Mouse (Mus musculus): ENCODE results near the gene Pou2f3. TPM values are rescaled to one million over a fixed set of nuclear protein-coding genes. Genes with fewer than 3 reads are reported as not detected.

Pou2f3 gene
- total RNA-seq, 2 experiments from 2014 or later: 0.22 TPM; not detected in 1

- no peak for DNase-seq (ENCODE audit: low spot score in 2 of 2)
Measured at GRCm38 (mm10) chr9:43085686-43086285, 124.4 kb downstream of the Pou2f3 start.

- no peak for DNase-seq (ENCODE audit: low spot score in 2 of 2)
Measured at GRCm38 (mm10) chr9:43084496-43085362, 125.4 kb downstream of the Pou2f3 start.

GRCm38 (mm10) chr9:43083441-43084055, 126.6 kb downstream of the Pou2f3 start:
- DNase-seq (ENCODE audit: low spot score in 2 of 2): no peak

GRCm38 (mm10) chr9:43078711-43079110, 131.5 kb downstream of the Pou2f3 start:
- DNase-seq (ENCODE audit: low spot score in 2 of 2): no peak

GRCm38 (mm10) chr9:43076163-43076562, 134.0 kb downstream of the Pou2f3 start:
- no peak for DNase-seq (ENCODE audit: low spot score in 2 of 2)

GRCm38 (mm10) chr9:43074611-43075010, 135.6 kb downstream of the Pou2f3 start:
- DNase-seq (ENCODE audit: low spot score in 2 of 2): no peak

Other genes starting within 250 kb of the Pou2f3 start
- 100 to 1,000 TPM; 146 to 151 TPM for gene Arhgef12, start 103.1 kb downstream of the Pou2f3 start, total RNA-seq (2021)
- gene Tmem136, start 93.8 kb downstream of the Pou2f3 start, total RNA-seq (2021): 10 to 100 TPM; 17.0 to 19.7 TPM
- 10 to 100 TPM; 12.2 to 14.6 TPM for gene Oaf, start 29.5 kb upstream of the Pou2f3 start, total RNA-seq (2021)
- under 1 TPM; 0.25 to 0.83 TPM for gene Trim29, start 100.5 kb upstream of the Pou2f3 start, total RNA-seq (2021)